Mouse (Mus musculus): ENCODE measurements around the gene Kdsr.

DNA sequence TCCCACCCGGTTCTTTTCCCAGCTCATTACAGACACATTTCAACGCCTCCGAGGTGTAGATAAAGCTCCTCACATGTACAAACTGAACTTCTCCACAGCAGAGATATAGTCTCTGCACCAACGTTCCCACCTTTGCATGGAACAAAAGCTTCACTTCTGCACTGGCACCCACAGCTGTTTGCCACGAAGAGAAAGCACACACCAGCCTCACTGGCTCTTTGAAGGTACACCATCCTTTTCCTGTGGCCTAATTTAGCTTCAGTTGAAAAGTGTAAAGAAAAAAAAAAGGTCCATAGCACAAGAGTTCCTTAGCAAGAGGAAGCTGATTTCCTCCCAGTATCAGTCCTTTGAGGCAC, 71.4 kb downstream of the Kdsr start:
- TF ChIP-seq CTCF (IDR thresholded peaks at IDR 0.05): no peak
- no peak for TF ChIP-seq EP300 (IDR thresholded peaks at IDR 0.05)
